Mouse (Mus musculus): Measurements from ENCODE around the gene Arhgdib. TPM values are rescaled to one million over a fixed set of nuclear protein-coding genes. Genes with fewer than 3 reads are reported as not detected.
"Not testable (repeated sequence)": the region's sequence is repeated elsewhere in the genome, so short reads cannot be mapped to it uniquely, and the experiment has no call there.

The Arhgdib gene
- polyA plus RNA-seq, 1 experiment from 2014 or later, result 118 TPM

DNA sequence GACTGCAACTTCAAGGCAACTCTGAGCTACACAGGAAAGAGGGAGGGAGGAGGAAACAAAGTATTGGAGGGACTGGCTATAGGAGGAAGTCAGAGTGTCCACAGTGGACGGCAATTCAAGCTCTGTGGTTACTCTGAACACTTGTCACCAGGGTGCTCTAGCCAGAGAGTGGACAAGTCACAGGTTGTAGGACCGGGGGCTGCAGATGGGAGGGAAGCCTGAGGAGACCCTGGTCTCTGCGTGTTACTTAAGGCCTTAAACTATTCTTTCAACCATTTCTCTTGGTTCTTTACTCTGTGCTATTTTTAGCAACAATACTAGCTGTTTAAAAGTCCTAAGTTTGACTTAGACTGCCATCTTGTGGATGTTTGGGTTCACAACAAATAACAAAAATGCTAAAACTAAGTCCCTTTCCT lies 38.6 kb upstream of the Arhgdib start:
- peak overlapping the region; percentile 65 for H3K27ac ChIP-seq (replicated peaks; ENCODE audit: low read depth, low read length)
- peak; percentile 50; the same call in 1 of the 2 replicates for ATAC-seq (ENCODE audit: low read depth)
- 0 out of 2 replicates have a peak, but pooled peaks cover 6% of the 10 kb centered on the region for H3K4me1 ChIP-seq (ENCODE audit: control insufficient read depth, insufficient read depth, low read length)
- H3K36me3 ChIP-seq (ENCODE audit: control insufficient read depth, insufficient read depth, low read length), result no peaks in the 10 kb centered on the region
- 19% methylated on average over 3 of the region's 3 CpGs for WGBS
- peak; percentile 75 for DNase-seq (ENCODE audit: low spot score)
- peak overlapping the region; percentile 17 for H3K9ac ChIP-seq (ENCODE audit: low read depth, low read length)
- no peaks in the 10 kb centered on the region for H3K27me3 ChIP-seq (replicated peaks; ENCODE audit: control insufficient read depth, insufficient read depth, low read length)
- H3K4me3 ChIP-seq (ENCODE audit: low read depth, low read length), result no peak overlapping the region
- H3K9me3 ChIP-seq (ENCODE audit: control insufficient read depth, low read length), result no peaks in the 10 kb centered on the region
- H3K4me2 ChIP-seq (ENCODE audit: low read depth, low read length), result no peak overlapping the region

DNA sequence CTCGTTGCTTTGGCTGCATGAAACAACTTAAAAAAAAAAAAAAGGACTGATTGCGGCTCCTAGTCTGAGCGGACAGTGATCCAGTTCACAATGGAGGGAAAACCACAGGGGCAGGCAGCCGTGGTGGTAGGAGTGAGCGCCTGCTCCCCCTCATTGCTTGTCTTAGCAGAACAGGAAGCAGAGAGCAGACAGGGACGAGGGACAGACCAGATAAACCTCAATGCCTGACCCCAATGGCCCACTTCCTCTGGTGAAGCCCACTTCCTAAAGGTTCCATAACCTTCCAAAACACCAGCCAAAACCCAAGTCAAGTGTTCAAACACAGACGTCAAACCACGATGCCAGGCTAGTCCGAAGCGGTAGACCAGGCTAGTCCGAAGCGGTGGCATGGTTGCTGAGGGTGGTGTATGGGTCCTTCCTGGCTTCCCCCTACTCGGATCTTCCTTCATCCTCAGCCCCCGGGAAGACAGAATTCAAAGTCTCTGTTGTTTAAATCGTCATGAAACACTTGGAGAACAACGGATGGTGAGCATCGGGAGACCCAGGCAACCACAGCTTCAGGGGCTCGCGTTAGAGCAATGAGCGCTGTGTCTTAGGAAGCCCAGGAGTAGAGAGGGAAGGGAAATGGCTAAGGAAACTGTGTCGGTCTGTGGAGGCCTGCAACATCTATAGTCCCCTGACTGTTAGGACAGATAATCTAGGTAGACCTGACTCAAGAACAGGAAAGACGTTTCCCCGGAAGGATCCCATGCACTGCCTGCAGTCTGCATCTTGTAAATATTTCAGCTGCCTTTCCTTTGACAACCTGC lies 37.8 kb upstream of the Arhgdib start:
- Histone ChIP-seq H3K4me2 (ENCODE audit: low read depth, low read length) (no peak overlapping the region), H3K4me3 (ENCODE audit: low read depth, low read length) (no peak overlapping the region), H3K27me3 (replicated peaks; ENCODE audit: control insufficient read depth, insufficient read depth, low read length) (no peaks in the 10 kb centered on the region), H3K27ac (replicated peaks; ENCODE audit: low read depth, low read length) (peak overlapping the region; percentile 65; the same call in 1 of the 2 replicates), H3K36me3 (ENCODE audit: control insufficient read depth, insufficient read depth, low read length) (no peaks in the 10 kb centered on the region), H3K9ac (ENCODE audit: low read depth, low read length) (no peak overlapping the region), H3K9me3 (ENCODE audit: control insufficient read depth, low read length) (no peaks in the 10 kb centered on the region), H3K4me1 (ENCODE audit: control insufficient read depth, insufficient read depth, low read length) (0 out of 2 replicates have a peak, but pooled peaks cover 6% of the 10 kb centered on the region)
- DNase-seq (ENCODE audit: low spot score) (no peak), ATAC-seq (ENCODE audit: low read depth) (no peak)
- 77% methylated on average over 23 of the region's 23 CpGs for WGBS

DNA sequence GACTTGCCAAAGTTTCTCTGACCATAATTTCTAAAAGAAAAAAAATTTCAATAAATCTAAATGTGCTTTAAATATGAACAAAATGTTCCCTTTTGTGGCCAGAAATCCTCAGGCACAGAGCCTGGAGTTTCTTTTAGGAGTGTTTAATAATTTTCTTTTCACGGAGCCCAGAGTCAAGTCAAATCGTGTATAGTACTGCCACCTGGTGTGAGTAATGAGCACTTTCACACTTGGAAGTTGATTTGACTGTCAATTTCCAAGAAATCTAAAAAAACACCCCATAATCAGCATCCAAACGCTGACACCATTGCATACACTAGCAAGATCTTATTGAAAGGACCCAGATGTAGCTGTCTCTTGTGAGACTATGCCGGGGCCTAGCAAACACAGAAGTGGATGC lies 27.2 kb upstream of the Arhgdib start:
- DNase-seq (ENCODE audit: low spot score), result peak; percentile 62
- not testable (repeated sequence) for H3K9ac ChIP-seq (ENCODE audit: low read depth, low read length); H3K4me1 ChIP-seq (ENCODE audit: control insufficient read depth, insufficient read depth, low read length); H3K4me2 ChIP-seq (ENCODE audit: low read depth, low read length); H3K36me3 ChIP-seq (ENCODE audit: control insufficient read depth, insufficient read depth, low read length); ATAC-seq (ENCODE audit: low read depth); H3K27me3 ChIP-seq (replicated peaks; ENCODE audit: control insufficient read depth, insufficient read depth, low read length); H3K27ac ChIP-seq (replicated peaks; ENCODE audit: low read depth, low read length); H3K4me3 ChIP-seq (ENCODE audit: low read depth, low read length); H3K9me3 ChIP-seq (ENCODE audit: control insufficient read depth, low read length)
- WGBS, result 28% methylated on average over 4 of the region's 4 CpGs

DNA sequence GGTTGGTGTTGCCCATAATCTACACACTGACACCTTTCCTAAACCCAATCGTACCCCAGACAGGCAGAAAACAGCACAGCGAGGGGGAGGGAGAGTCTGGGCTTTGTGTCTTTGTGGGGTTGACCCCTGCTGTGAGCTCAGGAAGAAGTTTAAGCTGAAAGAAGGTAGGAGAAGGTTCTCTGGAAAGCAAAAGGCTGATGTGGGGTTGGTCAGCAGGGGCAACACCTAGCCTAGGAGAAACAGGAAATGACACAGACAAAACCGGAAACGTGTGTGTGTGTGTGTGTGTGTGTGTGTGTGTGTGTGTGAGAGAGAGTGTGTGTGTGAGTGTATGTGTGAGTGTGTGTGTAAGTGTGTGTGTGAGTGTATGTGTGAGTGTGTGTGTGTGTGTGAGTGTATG lies 25.8 kb upstream of the Arhgdib start:
- 63% methylated on average over 4 of the region's 4 CpGs for WGBS
- Histone ChIP-seq H3K27ac (replicated peaks; ENCODE audit: low read depth, low read length) (no peak overlapping the region), H3K9me3 (ENCODE audit: control insufficient read depth, low read length) (no peaks in the 10 kb centered on the region), H3K4me1 (ENCODE audit: control insufficient read depth, insufficient read depth, low read length) (peaks cover 3% of the 10 kb centered on the region; the same call in 1 of the 2 replicates), H3K36me3 (ENCODE audit: control insufficient read depth, insufficient read depth, low read length) (no peaks in the 10 kb centered on the region), H3K27me3 (replicated peaks; ENCODE audit: control insufficient read depth, insufficient read depth, low read length) (no peaks in the 10 kb centered on the region), H3K9ac (ENCODE audit: low read depth, low read length) (no peak overlapping the region), H3K4me2 (ENCODE audit: low read depth, low read length) (no peak overlapping the region), H3K4me3 (ENCODE audit: low read depth, low read length) (no peak overlapping the region)
- no peak for ATAC-seq (ENCODE audit: low read depth)
- no peak for DNase-seq (ENCODE audit: low spot score)

DNA sequence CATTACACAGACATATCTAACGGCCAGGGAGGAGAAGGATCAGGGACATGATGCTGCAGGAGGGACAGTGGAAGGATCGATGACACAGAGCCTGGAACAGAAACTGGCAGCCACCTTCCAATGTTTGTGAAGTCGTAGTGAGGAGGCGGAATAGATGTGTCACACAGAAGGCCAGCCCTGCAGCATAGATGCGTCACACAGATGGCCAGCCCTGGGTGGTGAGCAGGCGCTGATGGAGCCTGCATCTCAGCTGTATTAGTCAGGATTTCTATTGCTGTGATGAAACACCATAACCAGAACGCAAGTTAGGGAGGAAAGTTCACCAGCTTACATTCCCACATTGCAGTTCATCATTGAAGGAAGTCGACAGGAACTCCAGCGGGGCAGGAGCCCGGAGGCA lies 24.2 kb upstream of the Arhgdib start:
- H3K27me3 ChIP-seq (replicated peaks; ENCODE audit: control insufficient read depth, insufficient read depth, low read length), result no peaks in the 10 kb centered on the region
- no peaks in the 10 kb centered on the region for H3K9me3 ChIP-seq (ENCODE audit: control insufficient read depth, low read length)
- ATAC-seq (ENCODE audit: low read depth), result no peak
- no peak overlapping the region for H3K4me2 ChIP-seq (ENCODE audit: low read depth, low read length)
- DNase-seq (ENCODE audit: low spot score), result no peak
- H3K4me1 ChIP-seq (ENCODE audit: control insufficient read depth, insufficient read depth, low read length), result peaks cover 3% of the 10 kb centered on the region; the same call in 1 of the 2 replicates
- no peak overlapping the region for H3K9ac ChIP-seq (ENCODE audit: low read depth, low read length)
- no peak overlapping the region for H3K27ac ChIP-seq (replicated peaks; ENCODE audit: low read depth, low read length)
- 62% methylated on average over 10 of the region's 10 CpGs for WGBS
- no peaks in the 10 kb centered on the region for H3K36me3 ChIP-seq (ENCODE audit: control insufficient read depth, insufficient read depth, low read length)
- H3K4me3 ChIP-seq (ENCODE audit: low read depth, low read length), result no peak overlapping the region

GRCm38 (mm10) chr6:136964609-136965510 lies 23.2 kb upstream of the Arhgdib start:
- ATAC-seq (ENCODE audit: low read depth), result no peak
- 57% methylated on average over 13 of the region's 13 CpGs for WGBS
- Histone ChIP-seq H3K9ac (ENCODE audit: low read depth, low read length) (no peak overlapping the region), H3K4me3 (ENCODE audit: low read depth, low read length) (no peak overlapping the region), H3K27ac (replicated peaks; ENCODE audit: low read depth, low read length) (no peak overlapping the region), H3K36me3 (ENCODE audit: control insufficient read depth, insufficient read depth, low read length) (no peaks in the 10 kb centered on the region), H3K9me3 (ENCODE audit: control insufficient read depth, low read length) (no peaks in the 10 kb centered on the region), H3K27me3 (replicated peaks; ENCODE audit: control insufficient read depth, insufficient read depth, low read length) (no peaks in the 10 kb centered on the region), H3K4me1 (ENCODE audit: control insufficient read depth, insufficient read depth, low read length) (peaks cover 3% of the 10 kb centered on the region; the same call in 1 of the 2 replicates), H3K4me2 (ENCODE audit: low read depth, low read length) (no peak overlapping the region)
- no peak for DNase-seq (ENCODE audit: low spot score)

GRCm38 (mm10) chr6:136962957-136963356 lies 21.3 kb upstream of the Arhgdib start:
- Histone ChIP-seq H3K36me3 (ENCODE audit: control insufficient read depth, insufficient read depth, low read length) (no peaks in the 10 kb centered on the region), H3K27ac (replicated peaks; ENCODE audit: low read depth, low read length) (no peak overlapping the region), H3K27me3 (replicated peaks; ENCODE audit: control insufficient read depth, insufficient read depth, low read length) (no peaks in the 10 kb centered on the region), H3K4me1 (ENCODE audit: control insufficient read depth, insufficient read depth, low read length) (peaks cover 3% of the 10 kb centered on the region; the same call in 1 of the 2 replicates), H3K4me2 (ENCODE audit: low read depth, low read length) (no peak overlapping the region), H3K9ac (ENCODE audit: low read depth, low read length) (no peak overlapping the region), H3K9me3 (ENCODE audit: control insufficient read depth, low read length) (no peaks in the 10 kb centered on the region), H3K4me3 (ENCODE audit: low read depth, low read length) (no peak overlapping the region)
- DNase-seq (ENCODE audit: low spot score) (no peak), ATAC-seq (ENCODE audit: low read depth) (no peak)
- 67% methylated on average over 11 of the region's 11 CpGs for WGBS

GRCm38 (mm10) chr6:136959131-136959530 lies 17.4 kb upstream of the Arhgdib start:
- no peaks in the 10 kb centered on the region for H3K36me3 ChIP-seq (ENCODE audit: control insufficient read depth, insufficient read depth, low read length)
- no peak overlapping the region for H3K27ac ChIP-seq (replicated peaks; ENCODE audit: low read depth, low read length)
- no peaks in the 10 kb centered on the region for H3K27me3 ChIP-seq (replicated peaks; ENCODE audit: control insufficient read depth, insufficient read depth, low read length)
- no peaks in the 10 kb centered on the region for H3K9me3 ChIP-seq (ENCODE audit: control insufficient read depth, low read length)
- H3K9ac ChIP-seq (ENCODE audit: low read depth, low read length), result no peak overlapping the region
- ATAC-seq (ENCODE audit: low read depth), result no peak
- no peak for DNase-seq (ENCODE audit: low spot score)
- H3K4me2 ChIP-seq (ENCODE audit: low read depth, low read length), result no peak overlapping the region
- peaks cover 3% of the 10 kb centered on the region; the same call in 1 of the 2 replicates for H3K4me1 ChIP-seq (ENCODE audit: control insufficient read depth, insufficient read depth, low read length)
- H3K4me3 ChIP-seq (ENCODE audit: low read depth, low read length), result no peak overlapping the region
- WGBS, result 58% methylated on average over 11 of the region's 11 CpGs

Measured in embryonic facial prominence, embryonic 14.5 days (tissue).